Mouse (Mus musculus) adrenal gland, adult 8-10 months (tissue): ENCODE data around the gene Gm3045. TPM values are rescaled to one million over a fixed set of nuclear protein-coding genes. Genes with fewer than 3 reads are reported as not detected.
A peak's percentile ranks its signal among the peaks of the same experiment; 100 is the strongest.

Experiments
- DNase-seq: peaks from one replicate; pipeline ENCODE4 v3.0.0; 2022
- total RNA-seq, 4 experiments: library from RNA; stranded (reverse); gene quantifications; 2 replicates each; pipeline ENCODE4 v1.2.4; 2022

Gm3045 gene
- not detected for total RNA-seq

GRCm38 (mm10) chr13:56426365-56426764 lies at the start of gene Gm3045:
Gm3045 (plus strand) TSS chr13:56426594.
- DNase-seq, result no peak

DNA sequence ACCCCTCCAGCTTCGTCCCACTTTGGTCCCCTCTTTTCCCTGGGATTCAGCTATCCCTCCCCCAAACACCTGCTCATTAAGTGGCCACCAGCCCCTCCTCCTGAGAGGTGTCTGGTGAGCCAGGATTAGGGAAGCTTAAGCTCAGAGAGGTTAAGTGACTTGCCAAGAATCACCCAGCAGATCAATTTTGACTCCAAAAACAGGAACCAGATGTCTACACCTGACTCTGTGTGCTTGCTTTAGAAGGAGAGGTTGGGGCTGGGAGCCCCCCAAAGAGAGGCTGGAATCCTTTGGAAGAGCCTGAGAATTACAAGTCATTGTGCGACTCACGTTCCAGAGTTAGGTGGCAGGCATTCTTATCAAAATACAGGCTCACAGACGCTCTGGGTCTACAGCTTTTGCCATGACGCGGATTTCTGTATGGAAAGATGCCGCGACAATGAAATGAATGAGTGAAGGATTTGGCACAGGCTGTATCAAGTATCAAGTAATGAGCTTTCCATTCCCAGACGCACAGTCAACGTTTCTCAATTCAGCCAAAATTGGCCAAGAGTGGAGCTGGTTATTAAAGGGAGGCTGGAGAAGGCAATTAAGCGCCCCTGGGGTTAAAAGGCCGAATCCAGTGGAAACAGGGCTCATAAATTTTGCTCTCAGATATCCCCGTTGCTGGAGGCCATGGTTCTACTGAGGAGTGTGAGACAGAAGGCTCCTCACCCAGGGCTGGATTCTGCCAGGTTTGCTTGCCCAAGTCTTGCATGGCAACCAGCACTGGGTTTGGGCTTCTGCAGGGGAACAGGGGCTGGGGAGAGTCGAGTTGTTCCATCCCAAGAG lies 45.3 kb upstream of the Gm3045 start:
- no peak for DNase-seq

- DNase-seq, result no peak
Observed at GRCm38 (mm10) chr13:56383406-56383805, 43.0 kb upstream of the Gm3045 start.

DNA sequence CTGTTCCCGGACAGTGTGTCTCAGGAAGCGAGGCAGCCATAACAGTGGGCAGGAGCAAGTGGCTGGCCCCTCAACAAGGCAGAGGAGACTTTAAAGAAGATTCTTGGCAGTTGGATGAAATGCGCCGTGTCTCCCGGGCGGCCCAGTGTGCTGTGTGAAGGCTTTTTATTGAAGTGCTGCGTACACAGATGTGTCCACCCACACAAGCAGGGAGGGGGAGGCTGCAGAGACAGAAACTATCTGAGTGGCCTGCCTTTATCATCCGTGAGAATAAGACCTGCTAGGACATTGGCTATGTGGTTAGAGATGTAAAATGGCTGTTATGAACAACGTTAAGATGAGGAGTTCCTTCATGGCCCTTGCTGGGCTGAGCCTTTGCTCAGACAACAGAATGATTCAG lies 40.0 kb upstream of the Gm3045 start:
- DNase-seq, result no peak

GRCm38 (mm10) chr13:56387374-56387773 lies 39.0 kb upstream of the Gm3045 start:
- no peak for DNase-seq

GRCm38 (mm10) chr13:56388042-56388441 lies 38.4 kb upstream of the Gm3045 start:
- DNase-seq, result no peak

- DNase-seq, result no peak
Observed at GRCm38 (mm10) chr13:56397572-56397971, 28.8 kb upstream of the Gm3045 start.

DNA sequence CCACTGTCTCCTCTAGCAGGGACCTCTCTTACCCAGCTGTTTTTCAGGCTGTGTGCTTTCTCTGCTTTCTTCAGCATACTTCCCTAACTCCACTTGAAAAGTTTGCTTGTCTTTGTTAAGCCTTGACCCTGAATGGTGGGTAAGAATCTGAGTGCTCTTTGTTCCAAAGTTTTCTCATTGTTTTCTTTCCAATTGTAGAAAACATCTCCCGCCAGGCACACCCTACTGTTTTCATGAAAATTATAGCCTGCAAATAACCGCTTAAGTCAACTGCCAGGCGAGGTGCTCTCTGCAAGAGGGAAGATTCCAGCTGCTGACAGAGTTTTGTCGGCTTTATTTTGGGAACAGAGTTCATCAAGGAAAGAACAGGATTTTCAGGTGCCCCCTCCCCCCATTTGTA lies 25.2 kb upstream of the Gm3045 start:
- no peak for DNase-seq

GRCm38 (mm10) chr13:56403381-56404086 lies 22.9 kb upstream of the Gm3045 start:
- DNase-seq, result no peak

DNA sequence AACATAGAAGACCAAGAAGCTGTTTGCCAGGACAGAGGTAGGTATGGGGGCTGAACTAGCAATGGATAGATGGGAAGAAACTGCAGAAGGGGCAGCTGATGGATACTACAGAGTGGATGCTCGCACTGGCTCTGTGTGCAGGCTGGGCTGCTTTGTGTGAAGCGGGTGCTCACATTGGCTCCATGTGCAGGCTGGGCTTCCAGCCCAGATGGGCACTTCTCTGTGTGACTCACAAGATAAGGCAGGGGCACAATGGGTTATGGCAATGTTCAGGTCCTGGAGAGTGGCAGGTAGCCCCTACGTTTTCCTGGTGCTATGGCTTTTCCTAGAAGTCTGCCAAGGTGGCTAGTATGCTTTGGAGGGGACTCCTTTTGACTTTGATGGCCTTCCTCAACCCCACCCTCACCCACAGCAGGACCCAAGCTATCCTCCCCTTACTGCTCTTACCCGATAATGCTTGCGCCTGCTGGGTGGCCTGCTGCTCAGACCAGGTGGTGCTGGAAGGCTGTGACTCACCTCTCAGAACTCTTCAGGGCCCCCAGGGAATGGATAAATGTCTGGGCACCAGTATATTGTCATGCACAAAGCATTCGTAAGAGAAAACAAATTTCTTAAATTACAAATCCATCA lies 21.8 kb upstream of the Gm3045 start:
- DNase-seq, result no peak

DNA sequence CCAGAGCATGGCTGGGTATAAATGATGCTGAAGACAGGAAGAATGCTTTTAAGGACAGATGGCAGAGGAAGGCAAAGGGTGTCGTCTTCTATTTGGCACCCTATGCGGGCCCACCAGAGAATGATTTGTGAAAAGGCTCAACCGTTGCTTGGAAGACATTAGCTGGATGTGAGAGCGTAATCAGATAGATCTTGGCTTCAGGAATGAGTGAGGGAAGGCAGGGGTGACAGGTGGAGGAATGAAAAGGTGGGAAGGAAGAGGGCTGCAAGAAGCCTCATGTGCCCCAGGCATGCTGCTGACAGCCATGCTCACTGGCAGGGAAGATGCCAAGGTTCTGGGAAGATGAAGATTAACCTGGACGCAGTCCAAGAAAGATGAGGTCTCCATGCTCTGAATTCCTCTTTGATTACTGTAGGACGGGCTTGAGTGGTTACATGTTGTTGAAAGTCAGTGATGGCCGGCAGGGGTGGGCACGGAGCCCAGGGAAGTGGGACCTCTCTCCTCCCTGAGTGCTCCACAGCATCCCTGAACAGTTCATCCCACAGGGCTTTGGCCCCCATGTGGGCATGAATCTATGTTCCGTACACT lies 14.0 kb upstream of the Gm3045 start:
- no peak for DNase-seq

DNA sequence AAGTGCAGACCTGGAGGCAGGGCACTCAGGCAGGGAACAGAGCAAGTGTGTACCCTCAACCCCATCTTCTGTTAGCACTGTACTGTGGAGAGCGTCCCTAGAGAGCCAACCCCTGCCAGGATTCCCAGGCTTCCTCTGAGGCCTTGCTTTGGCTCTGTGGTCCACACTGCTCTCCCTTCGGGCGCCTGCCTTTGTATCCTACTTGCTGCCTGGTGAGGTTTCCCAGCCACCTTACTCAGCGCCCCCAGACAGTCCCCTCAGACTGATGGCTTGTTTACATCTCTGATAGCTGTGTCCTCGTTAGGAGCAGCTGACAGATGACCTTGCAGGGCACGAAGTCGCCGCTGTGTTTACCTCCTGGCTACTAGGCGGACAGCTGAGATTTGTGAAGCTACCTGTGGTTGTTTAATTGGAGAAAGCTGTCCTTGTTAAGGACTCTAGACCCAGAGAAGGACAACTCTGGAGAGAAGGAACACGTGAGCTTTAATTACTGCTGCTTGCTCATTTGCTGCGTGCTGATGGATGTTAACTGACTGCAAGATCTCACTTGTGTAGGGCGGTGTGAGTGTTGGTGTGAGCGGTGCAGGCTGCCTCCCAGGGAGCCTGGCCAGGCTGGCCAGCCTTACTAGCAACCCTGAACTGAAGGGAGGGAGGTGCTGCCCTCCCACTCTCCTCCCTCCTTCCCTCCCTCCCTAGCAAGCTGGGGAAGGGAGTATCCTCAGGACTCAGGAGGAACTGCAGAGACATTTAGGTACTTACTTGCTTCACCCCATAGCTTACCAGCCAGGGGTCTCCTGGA lies 7.5 kb upstream of the Gm3045 start:
- DNase-seq, result no peak

DNA sequence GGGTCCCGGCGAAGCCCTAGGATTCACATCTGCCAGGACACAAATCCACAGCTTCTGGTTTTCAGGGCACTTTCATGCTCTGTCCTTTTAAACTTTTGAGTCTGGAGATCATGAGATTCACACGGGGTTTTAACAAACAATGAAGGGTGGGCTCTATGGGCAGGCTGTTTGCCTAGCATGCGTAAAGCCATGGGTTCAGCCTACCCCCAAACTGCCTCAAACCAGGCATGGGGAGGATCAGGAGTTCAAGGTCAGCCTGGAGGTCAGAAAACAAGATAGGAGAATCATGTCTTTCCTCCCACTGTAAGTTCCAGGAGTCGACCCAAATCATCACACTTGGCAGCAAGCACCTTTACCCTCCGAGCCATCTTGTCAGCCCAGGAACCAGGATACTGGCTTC lies 6.9 kb upstream of the Gm3045 start:
- no peak for DNase-seq

DNA sequence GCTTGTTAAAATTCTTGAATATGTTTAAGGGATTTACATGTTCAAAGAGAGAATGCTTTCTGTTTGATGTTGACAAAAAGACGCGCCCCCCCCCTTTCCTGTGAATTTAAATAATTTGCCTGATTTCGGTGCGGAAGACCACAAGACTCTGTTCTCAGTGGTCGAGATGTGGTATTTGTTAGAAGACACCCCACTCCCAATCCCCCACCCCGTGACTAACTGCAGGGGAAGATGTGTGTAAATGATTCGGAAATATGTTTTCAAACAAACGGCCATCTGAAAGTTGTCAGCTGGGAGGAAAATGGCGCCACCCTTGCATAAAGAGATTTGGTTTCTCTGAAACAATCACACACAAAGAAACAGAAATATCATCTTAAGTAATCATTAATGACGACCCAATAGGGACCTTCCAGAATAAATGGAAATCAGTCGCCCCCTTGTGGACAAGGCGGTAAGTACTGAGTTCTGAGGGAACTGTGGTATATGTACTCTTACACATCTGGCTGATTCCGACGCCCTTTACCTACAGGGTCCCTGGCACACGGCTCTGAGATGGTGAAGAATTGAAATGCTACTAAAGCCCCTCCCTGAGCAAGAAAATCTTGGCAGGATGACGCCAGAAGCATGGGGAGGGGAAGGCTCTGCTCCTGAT lies 4.2 kb upstream of the Gm3045 start:
- DNase-seq, result peak; percentile 33

DNA sequence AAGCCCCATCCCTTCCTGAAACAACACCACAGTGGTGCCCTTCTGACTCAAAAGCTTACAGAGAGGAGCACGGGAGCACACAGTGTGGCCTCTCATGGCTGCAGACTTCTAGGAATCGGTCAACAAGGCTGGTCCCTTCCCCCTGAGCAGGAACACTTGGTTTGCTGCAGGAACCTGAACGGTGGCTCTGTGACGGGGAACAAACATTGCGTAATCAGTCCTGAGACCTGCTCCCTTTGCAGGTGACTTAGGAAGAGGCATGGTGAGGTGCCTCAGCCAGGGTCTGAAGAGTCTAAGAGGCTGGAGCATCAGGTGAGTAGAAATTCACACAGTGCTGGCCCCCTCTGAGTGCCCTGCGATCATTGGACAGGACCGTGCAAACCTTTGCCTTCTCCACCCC lies 463 bp upstream of the Gm3045 start:
- DNase-seq, result no peak

GRCm38 (mm10) chr13:56428724-56429500 lies 2.5 kb downstream of the Gm3045 start:
- DNase-seq, result peak; percentile 23

DNA sequence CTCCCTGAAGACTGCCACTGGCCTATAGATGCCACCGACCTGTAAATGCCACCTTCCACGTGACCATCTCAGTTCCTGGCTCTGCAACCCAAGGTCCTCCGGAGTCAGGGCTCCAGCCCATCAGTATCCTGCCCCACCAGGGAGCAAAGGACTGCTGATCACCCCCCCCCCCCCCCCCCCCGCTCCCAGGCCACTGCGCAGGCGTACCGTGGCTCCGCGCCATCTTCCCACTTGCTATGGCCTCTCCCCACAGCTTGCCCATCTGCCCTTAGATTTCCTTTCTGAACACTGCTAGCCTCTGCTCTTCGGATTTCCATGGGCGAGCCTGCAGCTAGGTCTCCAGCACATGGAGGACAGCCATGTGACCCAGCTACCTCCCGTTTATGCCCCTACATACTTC lies 6.1 kb downstream of the Gm3045 start:
- DNase-seq, result no peak

- peak; percentile 10 for DNase-seq
Observed at GRCm38 (mm10) chr13:56433466-56433865, 7.1 kb downstream of the Gm3045 start.

DNA sequence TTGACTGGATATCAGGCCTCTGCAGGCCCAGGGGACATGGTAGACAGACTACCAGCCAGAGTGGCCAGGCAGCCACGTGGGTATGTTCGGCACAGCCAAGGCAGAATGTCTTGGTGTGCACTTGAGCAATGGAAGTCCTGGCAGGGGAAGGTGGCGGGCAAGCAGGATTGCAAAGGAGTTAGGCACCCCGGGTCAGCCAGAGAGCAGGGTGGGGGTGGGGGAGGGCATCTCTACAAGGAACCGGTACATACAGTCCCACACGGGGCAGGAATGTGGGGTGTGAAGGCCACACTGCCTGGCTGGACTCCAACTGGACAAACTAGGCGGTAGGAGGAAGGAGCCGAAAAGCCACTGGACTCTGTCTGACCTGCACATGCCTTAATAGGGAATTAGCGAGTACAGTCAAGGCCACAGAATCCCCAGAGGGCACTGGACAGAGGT lies 7.9 kb downstream of the Gm3045 start:
- peak; percentile 36 for DNase-seq

- DNase-seq, result no peak
Observed at GRCm38 (mm10) chr13:56435615-56436287, 9.4 kb downstream of the Gm3045 start.
